Mouse (Mus musculus): ENCODE measurements around the gene Ostc. TPM values are rescaled to one million over a fixed set of nuclear protein-coding genes. Genes with fewer than 3 reads are reported as not detected.
A peak's percentile ranks its signal among the peaks of the same experiment; 100 is the strongest.

The Ostc gene
- 253 and 265 TPM in 2 replicates for polyA plus RNA-seq (2016; fragmentation: Nextera tagmentation; extraction: Ambion mirVana)

GRCm38 (mm10) chr3:130708967-130709924, at the start of gene Ostc:
TSS of gene Ostc (minus strand) at chr3:130709444.
- Histone ChIP-seq H3K27ac (no peak within 1 kb of the TSS), H3K4me1 (peaks cover 13% of the 10 kb centered on the region), H3K9me3 (no peaks in the 10 kb centered on the region), H3K36me3 (no peaks in the 10 kb centered on the region), H3K9ac (peak within 1 kb of the TSS; percentile 78), H3K4me3 (peak within 1 kb of the TSS; percentile 75), H3K27me3 (replicated peaks) (no peaks in the 10 kb centered on the region), H3K4me2 (replicated peaks) (peak within 1 kb of the TSS; percentile 78)
- ATAC-seq (ENCODE audit: low FRiP score, low read depth) = peak; percentile 96
- under 1% methylated on average over 45 of the region's 45 CpGs for WGBS

- Histone ChIP-seq H3K4me1 (peaks cover 14% of the 10 kb centered on the region), H3K36me3 (no peaks in the 10 kb centered on the region), H3K27ac (no peak overlapping the region), H3K4me3 (no peak overlapping the region), H3K9ac (no peak overlapping the region), H3K27me3 (replicated peaks) (no peaks in the 10 kb centered on the region), H3K9me3 (no peaks in the 10 kb centered on the region), H3K4me2 (replicated peaks) (peak overlapping the region; percentile 27)
- 0 out of 2 replicates have a peak, but pooled peaks have one; percentile 33 for ATAC-seq (ENCODE audit: low FRiP score, low read depth)
- WGBS = 30% methylated on average over 15 of the region's 15 CpGs
These were observed 49.1 kb upstream of the Ostc start for GRCm38 (mm10) chr3:130758157-130758841.

GRCm38 (mm10) chr3:130757117-130757852, 48.0 kb upstream of the Ostc start:
- whole genome bisulfite sequencing = 70% methylated on average over 8 of the region's 8 CpGs
- no peaks in the 10 kb centered on the region for H3K27me3 ChIP-seq (replicated peaks)
- peaks cover 14% of the 10 kb centered on the region for H3K4me1 ChIP-seq
- H3K4me2 ChIP-seq (replicated peaks) = peak overlapping the region; percentile 27; the same call in 1 of the 2 replicates
- no peak overlapping the region for H3K9ac ChIP-seq
- no peak overlapping the region for H3K4me3 ChIP-seq
- H3K27ac ChIP-seq = no peak overlapping the region
- H3K36me3 ChIP-seq = no peaks in the 10 kb centered on the region
- no peaks in the 10 kb centered on the region for H3K9me3 ChIP-seq
- ATAC-seq (ENCODE audit: low FRiP score, low read depth) = peak; percentile 57; the same call in 1 of the 2 replicates

- Histone ChIP-seq H3K27me3 (replicated peaks) (no peaks in the 10 kb centered on the region), H3K36me3 (no peaks in the 10 kb centered on the region), H3K4me1 (0 out of 2 replicates have a peak, but pooled peaks cover 5% of the 10 kb centered on the region), H3K9ac (no peak overlapping the region), H3K27ac (no peak overlapping the region), H3K4me2 (replicated peaks) (no peak overlapping the region), H3K9me3 (no peaks in the 10 kb centered on the region), H3K4me3 (no peak overlapping the region)
- 90% methylated on average over 3 of the region's 3 CpGs for WGBS
- ATAC-seq (ENCODE audit: low FRiP score, low read depth) = no peak
These were observed 40.0 kb upstream of the Ostc start for GRCm38 (mm10) chr3:130749206-130749605.

GRCm38 (mm10) chr3:130746673-130747619, 37.7 kb upstream of the Ostc start:
- H3K36me3 ChIP-seq = no peaks in the 10 kb centered on the region
- ATAC-seq (ENCODE audit: low FRiP score, low read depth) = no peak
- H3K27me3 ChIP-seq (replicated peaks) = no peaks in the 10 kb centered on the region
- H3K4me3 ChIP-seq = no peak overlapping the region
- H3K4me1 ChIP-seq = 0 out of 2 replicates have a peak, but pooled peaks cover 5% of the 10 kb centered on the region
- no peak overlapping the region for H3K9ac ChIP-seq
- 40% methylated on average over 10 of the region's 10 CpGs for WGBS
- no peak overlapping the region for H3K4me2 ChIP-seq (replicated peaks)
- no peak overlapping the region for H3K27ac ChIP-seq
- no peaks in the 10 kb centered on the region for H3K9me3 ChIP-seq

- H3K4me1 ChIP-seq = no peaks in the 10 kb centered on the region
- no peaks in the 10 kb centered on the region for H3K36me3 ChIP-seq
- H3K27ac ChIP-seq = no peak overlapping the region
- 22% methylated on average over 21 of the region's 21 CpGs for WGBS
- no peaks in the 10 kb centered on the region for H3K9me3 ChIP-seq
- H3K27me3 ChIP-seq (replicated peaks) = no peaks in the 10 kb centered on the region
- peak overlapping the region; percentile 28; the same call in 1 of the 2 replicates for H3K4me2 ChIP-seq (replicated peaks)
- H3K9ac ChIP-seq = no peak overlapping the region
- no peak overlapping the region for H3K4me3 ChIP-seq
- ATAC-seq (ENCODE audit: low FRiP score, low read depth) = peak; percentile 52; the same call in 1 of the 2 replicates
These were observed 28.6 kb upstream of the Ostc start for GRCm38 (mm10) chr3:130737652-130738361.

- ATAC-seq (ENCODE audit: low FRiP score, low read depth) = no peak
- no peaks in the 10 kb centered on the region for H3K36me3 ChIP-seq
- no peak overlapping the region for H3K27ac ChIP-seq
- H3K4me2 ChIP-seq (replicated peaks) = no peak overlapping the region
- H3K27me3 ChIP-seq (replicated peaks) = no peaks in the 10 kb centered on the region
- no peaks in the 10 kb centered on the region for H3K4me1 ChIP-seq
- no peaks in the 10 kb centered on the region for H3K9me3 ChIP-seq
- WGBS = 55% methylated on average over 4 of the region's 4 CpGs
- no peak overlapping the region for H3K9ac ChIP-seq
- no peak overlapping the region for H3K4me3 ChIP-seq
These were observed 27.5 kb upstream of the Ostc start for GRCm38 (mm10) chr3:130736758-130737157.

GRCm38 (mm10) chr3:130730189-130730653, 21.0 kb upstream of the Ostc start, which contains the start of gene Rpl34:
TSS of gene Rpl34 (minus strand) at chr3:130730398.
- Histone ChIP-seq H3K9me3 (no peaks in the 10 kb centered on the region), H3K4me1 (peaks cover 11% of the 10 kb centered on the region), H3K9ac (peak within 1 kb of the TSS; percentile 97), H3K4me2 (replicated peaks) (peak within 1 kb of the TSS; percentile 87), H3K27me3 (replicated peaks) (no peaks in the 10 kb centered on the region), H3K4me3 (peak within 1 kb of the TSS; percentile 94), H3K36me3 (peaks cover 36% of the 10 kb centered on the region), H3K27ac (peak within 1 kb of the TSS; percentile 77)
- peak; percentile 99 for ATAC-seq (ENCODE audit: low FRiP score, low read depth)
- under 1% methylated on average over 45 of the region's 45 CpGs for WGBS

- peak; percentile 17 for ATAC-seq (ENCODE audit: low FRiP score, low read depth)
- peaks cover 36% of the 10 kb centered on the region for H3K36me3 ChIP-seq
- peak overlapping the region; percentile 87 for H3K4me2 ChIP-seq (replicated peaks)
- H3K27ac ChIP-seq = peak overlapping the region; percentile 77
- under 1% methylated on average over 58 of the region's 58 CpGs for WGBS
- H3K27me3 ChIP-seq (replicated peaks) = no peaks in the 10 kb centered on the region
- H3K9ac ChIP-seq = peak overlapping the region; percentile 97
- peaks cover 11% of the 10 kb centered on the region for H3K4me1 ChIP-seq
- peak overlapping the region; percentile 94 for H3K4me3 ChIP-seq
- no peaks in the 10 kb centered on the region for H3K9me3 ChIP-seq
These were observed 20.4 kb upstream of the Ostc start for GRCm38 (mm10) chr3:130729472-130730188.

- Histone ChIP-seq H3K9me3 (no peaks in the 10 kb centered on the region), H3K9ac (no peak overlapping the region), H3K36me3 (peaks cover 36% of the 10 kb centered on the region), H3K27me3 (replicated peaks) (no peaks in the 10 kb centered on the region), H3K4me2 (replicated peaks) (no peak overlapping the region), H3K4me3 (no peak overlapping the region), H3K4me1 (peaks cover 11% of the 10 kb centered on the region), H3K27ac (no peak overlapping the region)
- WGBS = 86% methylated on average over 4 of the region's 4 CpGs
- ATAC-seq (ENCODE audit: low FRiP score, low read depth) = no peak
These were observed 18.4 kb upstream of the Ostc start for GRCm38 (mm10) chr3:130727676-130728075.
